Mouse (Mus musculus) embryonic fibroblast, embryonic 13.5 days (primary cell): ENCODE results near the gene Ddx42.

ENCODE experiments used
- CTCF ChIP-seq: IDR thresholded peaks from 2 replicates; pipeline ENCODE4 v1.5.1; 2011; ENCODE audit warnings: mild to moderate bottlenecking, control low read depth, low read length, moderate library complexity, borderline replicate concordance; ENCODE audit not compliant: insufficient read depth
- POLR2A ChIP-seq: IDR thresholded peaks from 2 replicates; pipeline ENCODE4 v1.6.1; 2011; ENCODE audit warnings: low read depth, mild to moderate bottlenecking, control low read depth, low read length, moderate library complexity

GRCm38 (mm10) chr11:106249326-106249725 lies 32.6 kb downstream of the Ddx42 start:
- TF ChIP-seq CTCF, result no peak
- no peak for TF ChIP-seq POLR2A
